Mouse (Mus musculus) embryonic facial prominence, embryonic 14.5 days (tissue): Measurements from ENCODE around the gene Gucy2e. TPM values are rescaled to one million over a fixed set of nuclear protein-coding genes. Genes with fewer than 3 reads are reported as not detected.

Experiments
- ATAC-seq: fragments of 200-750 bp; cut with Nextera tagmentation; 2 replicates; pipeline ENCODE4 v1.8.0; 2017; ENCODE audit warnings: low read depth, moderate number of reproducible peaks, moderate TSS enrichment
- DNase-seq: peaks from one replicate; pipeline ENCODE4 v3.0.0-alpha.2; 2015; ENCODE audit warnings: low spot score
- H3K27ac ChIP-seq: fragments of 300-500 bp; sonication (generic); replicated peaks from 2 replicates; pipeline ENCODE4 v1.5.1; 2014; ENCODE audit warnings: low read depth, mild to moderate bottlenecking, low read length, moderate library complexity
- H3K27me3 ChIP-seq: fragments of 300-500 bp; sonication (generic); replicated peaks from 2 replicates; pipeline ENCODE4 v1.6.1; 2014; ENCODE audit warnings: low read length; ENCODE audit not compliant: control insufficient read depth, insufficient read depth
- H3K36me3 ChIP-seq: fragments of 300-500 bp; sonication (generic); 2 replicates; pipeline ENCODE4 v1.6.1; 2014; ENCODE audit warnings: low read length, mixed read lengths; ENCODE audit not compliant: control insufficient read depth, insufficient read depth
- H3K4me1 ChIP-seq: fragments of 300-500 bp; sonication (generic); 2 replicates; pipeline ENCODE4 v1.6.1; 2014; ENCODE audit warnings: antibody characterized with exemption, low read length; ENCODE audit not compliant: control insufficient read depth, insufficient read depth
- H3K4me2 ChIP-seq: fragments of 300-500 bp; sonication (generic); 2 replicates; pipeline ENCODE4 v1.6.1; 2014; ENCODE audit warnings: low read depth, mild to moderate bottlenecking, low read length, moderate library complexity, mixed read lengths
- H3K4me3 ChIP-seq: fragments of 300-500 bp; sonication (generic); 2 replicates; pipeline ENCODE4 v1.5.1; 2014; ENCODE audit warnings: low read depth, mild to moderate bottlenecking, low read length
- H3K9ac ChIP-seq: fragments of 300-500 bp; sonication (generic); 2 replicates; pipeline ENCODE4 v1.6.1; 2014; ENCODE audit warnings: low read depth, mild to moderate bottlenecking, low read length, moderate library complexity, mixed read lengths
- H3K9me3 ChIP-seq: fragments of 300-500 bp; sonication (generic); 2 replicates; pipeline ENCODE4 v1.6.1; 2016; ENCODE audit warnings: low read length; ENCODE audit not compliant: control insufficient read depth
- WGBS: fragments of 180-500 bp; shearing (Covaris S2); extraction: QIAGEN DNeasy Blood & Tissue Kit; methylation state at CpG from one replicate; pipeline ENCODE4 v1.1.7; 2014; 5-methylcytosine and 5-hydroxymethylcytosine counted together
- polyA plus RNA-seq: library from polyadenylated mRNA; unstranded; fragments of >200 nt; fragmentation: Nextera tagmentation; extraction: Ambion mirVana; gene quantifications from 2 replicates; pipeline ENCODE4 v1.2.1, GENCODE M21; 2014

Gucy2e gene
- polyA plus RNA-seq, 1 experiment from 2014 or later, result 0.15 TPM

- Histone ChIP-seq H3K9me3 (no peaks in the 10 kb centered on the region), H3K36me3 (no peaks in the 10 kb centered on the region), H3K4me2 (no peak overlapping the region), H3K4me3 (no peak overlapping the region), H3K27me3 (no peaks in the 10 kb centered on the region), H3K9ac (no peak overlapping the region), H3K4me1 (no peaks in the 10 kb centered on the region), H3K27ac (no peak overlapping the region)
- 66% methylated on average over 9 of the region's 9 CpGs for WGBS
- DNase-seq, result no peak
- no peak for ATAC-seq
Measured at GRCm38 (mm10) chr11:69265410-69265809, 28.6 kb upstream of the Gucy2e start.

- no peak for ATAC-seq
- Histone ChIP-seq H3K27me3 (no peaks in the 10 kb centered on the region), H3K4me3 (no peak overlapping the region), H3K4me2 (no peak overlapping the region), H3K36me3 (no peaks in the 10 kb centered on the region), H3K27ac (no peak overlapping the region), H3K4me1 (no peaks in the 10 kb centered on the region), H3K9ac (no peak overlapping the region), H3K9me3 (no peaks in the 10 kb centered on the region)
- no peak for DNase-seq
- 54% methylated on average over 2 of the region's 2 CpGs for WGBS
Measured at GRCm38 (mm10) chr11:69264276-69264675, 27.4 kb upstream of the Gucy2e start.

DNA sequence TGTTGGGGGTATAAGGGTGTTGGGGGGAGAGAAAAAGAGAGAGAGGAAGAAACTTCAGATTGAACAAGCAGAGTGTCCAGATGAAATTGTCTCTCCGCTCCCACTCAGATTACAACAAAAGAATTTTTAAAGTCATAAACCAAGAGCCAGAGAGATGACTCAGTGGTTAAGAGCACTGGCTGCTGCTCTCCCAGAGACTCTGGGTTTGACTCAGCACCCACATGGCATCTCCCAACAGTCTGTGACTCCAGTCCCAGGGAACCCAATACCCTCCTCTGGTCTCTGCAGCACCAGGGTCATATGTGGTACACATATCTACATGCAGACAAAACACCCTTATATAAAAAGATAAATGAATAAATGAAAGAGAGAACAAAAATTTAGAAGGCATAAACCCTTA lies 23.3 kb upstream of the Gucy2e start:
- Histone ChIP-seq H3K4me2 (no peak overlapping the region), H3K9ac (no peak overlapping the region), H3K9me3 (no peaks in the 10 kb centered on the region), H3K27me3 (no peaks in the 10 kb centered on the region), H3K36me3 (no peaks in the 10 kb centered on the region), H3K4me1 (no peaks in the 10 kb centered on the region; the same call in 1 of the 2 replicates), H3K4me3 (no peak overlapping the region), H3K27ac (no peak overlapping the region)
- no peak for DNase-seq
- WGBS, result 100% methylated on average over 1 of the region's 1 CpGs
- ATAC-seq, result no peak

DNA sequence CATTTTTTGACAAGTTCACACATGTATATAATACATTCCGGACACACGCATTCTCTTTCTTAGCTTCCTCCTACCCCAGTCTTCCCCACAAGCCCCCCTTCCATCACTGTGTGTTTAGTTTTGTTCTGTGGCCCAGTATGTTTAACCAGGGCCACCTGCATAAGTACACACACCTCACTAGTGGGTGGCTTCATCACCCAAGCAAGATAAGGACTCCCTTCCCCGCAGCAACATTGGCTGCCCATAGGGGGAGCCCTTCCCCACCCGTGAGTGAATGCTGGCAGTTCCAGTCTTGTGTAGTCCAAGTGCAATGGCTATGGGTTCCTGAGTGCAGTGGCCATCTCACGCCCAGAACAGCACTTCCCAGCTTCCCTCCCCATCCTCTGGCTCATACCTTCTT lies 21.5 kb upstream of the Gucy2e start:
- H3K9ac ChIP-seq, result no peak overlapping the region
- H3K27ac ChIP-seq, result 0 out of 2 replicates have a peak overlapping the region, but pooled peaks have one; percentile 36
- no peaks in the 10 kb centered on the region for H3K27me3 ChIP-seq
- peaks cover 2% of the 10 kb centered on the region; the same call in 1 of the 2 replicates for H3K4me1 ChIP-seq
- no peaks in the 10 kb centered on the region for H3K36me3 ChIP-seq
- peak; percentile 36 for DNase-seq
- no peak overlapping the region for H3K4me2 ChIP-seq
- no peaks in the 10 kb centered on the region for H3K9me3 ChIP-seq
- 69% methylated on average over 5 of the region's 5 CpGs for WGBS
- H3K4me3 ChIP-seq, result no peak overlapping the region
- peak; percentile 35; the same call in 1 of the 2 replicates for ATAC-seq

DNA sequence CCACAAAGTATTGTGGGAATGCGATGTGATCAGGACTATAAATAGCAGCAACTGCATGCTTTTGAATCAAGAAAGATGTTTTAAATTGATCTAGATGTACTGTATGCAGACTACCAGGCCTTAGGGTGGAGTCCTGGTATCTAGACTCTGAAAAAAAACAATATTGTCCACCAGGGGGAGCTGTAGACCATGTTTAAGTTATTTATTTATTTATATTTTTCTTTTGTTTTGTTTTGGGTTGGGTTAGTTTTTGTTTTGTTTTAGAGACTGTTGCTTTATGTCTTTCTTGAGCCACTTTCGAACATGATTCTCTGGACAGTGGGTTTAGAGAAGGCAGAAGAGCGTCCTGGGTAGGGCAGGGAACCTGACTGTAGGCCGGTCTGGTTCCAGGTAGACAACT lies 21.0 kb upstream of the Gucy2e start:
- H3K9ac ChIP-seq, result no peak overlapping the region
- 0 out of 2 replicates have a peak overlapping the region, but pooled peaks have one; percentile 36 for H3K27ac ChIP-seq
- no peaks in the 10 kb centered on the region for H3K36me3 ChIP-seq
- no peak overlapping the region for H3K4me2 ChIP-seq
- ATAC-seq (peak; percentile 36; the same call in 1 of the 2 replicates), DNase-seq (peak; percentile 72)
- no peaks in the 10 kb centered on the region for H3K9me3 ChIP-seq
- no peaks in the 10 kb centered on the region for H3K27me3 ChIP-seq
- 53% methylated on average over 4 of the region's 4 CpGs for WGBS
- H3K4me1 ChIP-seq, result peaks cover 7% of the 10 kb centered on the region; the same call in 1 of the 2 replicates
- no peak overlapping the region for H3K4me3 ChIP-seq

DNA sequence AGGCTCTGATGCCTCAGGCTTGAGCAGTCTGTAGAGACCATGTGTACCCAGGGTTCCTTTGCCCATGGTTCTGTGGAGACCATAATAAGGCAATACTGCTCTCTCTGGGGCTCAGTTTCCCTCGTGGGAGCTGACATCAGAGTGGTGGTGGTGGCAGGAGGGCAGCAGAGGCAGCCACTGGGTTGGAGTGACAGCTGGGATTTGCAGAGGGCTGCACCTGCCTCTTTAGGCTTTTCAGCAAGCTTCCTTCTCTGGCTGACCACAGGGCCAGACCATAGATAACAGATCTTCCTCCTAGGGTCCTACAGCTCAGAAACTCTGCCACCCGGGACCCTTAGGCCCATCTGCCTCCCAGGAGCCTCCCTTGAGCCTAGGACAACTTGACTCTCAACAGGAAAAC lies 20.2 kb upstream of the Gucy2e start:
- Histone ChIP-seq H3K9ac (peak overlapping the region; percentile 30; the same call in 1 of the 2 replicates), H3K9me3 (no peaks in the 10 kb centered on the region), H3K4me2 (no peak overlapping the region), H3K36me3 (no peaks in the 10 kb centered on the region), H3K27ac (peak overlapping the region; percentile 75), H3K4me1 (peaks cover 12% of the 10 kb centered on the region; the same call in 1 of the 2 replicates), H3K27me3 (no peaks in the 10 kb centered on the region), H3K4me3 (no peak overlapping the region)
- DNase-seq, result no peak
- ATAC-seq, result no peak
- 83% methylated on average over 2 of the region's 2 CpGs for WGBS

GRCm38 (mm10) chr11:69254808-69255207 lies 18.0 kb upstream of the Gucy2e start:
- 70% methylated on average over 5 of the region's 5 CpGs for WGBS
- H3K4me2 ChIP-seq, result no peak overlapping the region
- H3K27me3 ChIP-seq, result no peaks in the 10 kb centered on the region
- ATAC-seq (peak; percentile 42; the same call in 1 of the 2 replicates), DNase-seq (peak; percentile 54)
- no peaks in the 10 kb centered on the region for H3K9me3 ChIP-seq
- H3K4me3 ChIP-seq, result no peak overlapping the region
- peaks cover 15% of the 10 kb centered on the region; the same call in 1 of the 2 replicates for H3K4me1 ChIP-seq
- no peak overlapping the region for H3K9ac ChIP-seq
- no peak overlapping the region for H3K27ac ChIP-seq
- H3K36me3 ChIP-seq, result no peaks in the 10 kb centered on the region

DNA sequence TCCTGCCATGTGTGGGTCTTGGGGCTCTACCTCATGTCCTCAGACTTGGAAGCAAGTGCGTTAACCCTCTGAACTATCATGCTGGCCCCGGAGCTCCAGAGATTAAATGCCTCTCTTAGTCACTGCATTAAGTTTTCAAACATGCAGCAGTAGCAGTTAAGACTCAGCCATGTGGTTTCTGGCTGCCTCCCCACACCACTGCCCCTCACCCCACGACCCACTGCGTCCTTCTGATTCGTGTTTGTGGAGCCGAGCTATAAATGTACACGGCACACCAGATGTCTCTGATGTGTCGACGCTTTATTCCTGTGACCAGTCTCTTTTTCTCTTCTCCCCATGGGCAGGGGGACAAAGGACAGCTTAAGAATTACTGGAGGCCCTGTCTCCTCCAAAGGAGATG lies 16.3 kb upstream of the Gucy2e start:
- H3K9me3 ChIP-seq, result no peaks in the 10 kb centered on the region
- H3K36me3 ChIP-seq, result no peaks in the 10 kb centered on the region
- DNase-seq, result peak; percentile 41
- peaks cover 15% of the 10 kb centered on the region; the same call in 1 of the 2 replicates for H3K4me1 ChIP-seq
- WGBS, result 32% methylated on average over 9 of the region's 9 CpGs
- no peak for ATAC-seq
- H3K4me3 ChIP-seq, result no peak overlapping the region
- no peak overlapping the region for H3K9ac ChIP-seq
- peak overlapping the region; percentile 67 for H3K27ac ChIP-seq
- H3K4me2 ChIP-seq, result no peak overlapping the region
- no peaks in the 10 kb centered on the region for H3K27me3 ChIP-seq

DNA sequence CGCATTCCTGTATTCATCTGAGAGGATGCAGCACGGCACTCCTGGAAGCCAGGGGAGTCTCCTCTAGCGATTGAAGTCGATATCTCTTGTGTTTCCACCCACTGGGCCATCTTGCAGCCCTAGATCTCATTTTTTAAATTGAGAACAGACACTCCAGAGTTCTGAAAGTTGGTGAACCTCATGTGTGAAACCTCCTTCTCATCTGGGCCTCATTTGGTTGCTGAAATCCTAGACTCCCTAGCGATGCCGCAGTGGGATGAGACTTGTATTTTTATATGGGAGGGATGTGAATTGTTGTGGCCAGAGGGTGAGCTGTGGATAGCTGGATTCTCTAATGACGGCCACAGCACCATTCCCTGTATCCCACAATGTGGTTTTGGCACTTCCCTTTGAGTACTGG lies 15.1 kb upstream of the Gucy2e start:
- no peaks in the 10 kb centered on the region for H3K36me3 ChIP-seq
- peak overlapping the region; percentile 21; the same call in 1 of the 2 replicates for H3K4me2 ChIP-seq
- DNase-seq, result peak; percentile 76
- no peaks in the 10 kb centered on the region for H3K27me3 ChIP-seq
- no peaks in the 10 kb centered on the region for H3K9me3 ChIP-seq
- ATAC-seq, result peak; percentile 12; the same call in 1 of the 2 replicates
- no peak overlapping the region for H3K9ac ChIP-seq
- H3K27ac ChIP-seq, result peak overlapping the region; percentile 63
- peaks cover 21% of the 10 kb centered on the region; the same call in 1 of the 2 replicates for H3K4me1 ChIP-seq
- H3K4me3 ChIP-seq, result no peak overlapping the region
- WGBS, result 47% methylated on average over 7 of the region's 7 CpGs
